Mouse (Mus musculus) myocyte (in vitro differentiated cells): ENCODE data around the gene Rpa1. TPM values are rescaled to one million over a fixed set of nuclear protein-coding genes. Genes with fewer than 3 reads are reported as not detected.

Experiments used
- H3K27me3 ChIP-seq: one replicate; pipeline ENCODE4 v1.6.1; 2011; ENCODE audit not compliant: control insufficient read depth, insufficient read depth, insufficient read length
- H3K36me3 ChIP-seq: one replicate; pipeline ENCODE4 v1.6.1; 2011; ENCODE audit not compliant: control insufficient read depth, insufficient read depth
- H3K4me2 ChIP-seq: one replicate; pipeline ENCODE4 v1.6.1; 2011; ENCODE audit warnings: low read depth, control low read depth
- H3K4me3 ChIP-seq: one replicate; pipeline ENCODE4 v1.5.1; 2011; ENCODE audit warnings: mild to moderate bottlenecking, control low read depth, moderate library complexity
- H3K79me2 ChIP-seq: one replicate; pipeline ENCODE4 v1.6.1; 2011; ENCODE audit not compliant: control insufficient read depth, insufficient read depth
- H3ac ChIP-seq: one replicate; pipeline ENCODE4 v1.6.1; 2011; ENCODE audit not compliant: control insufficient read depth, insufficient read length
- CEBPB ChIP-seq: IDR thresholded peaks from 2 replicates; pipeline ENCODE4 v1.6.1; 2011; ENCODE audit warnings: mild to moderate bottlenecking, moderate library complexity; ENCODE audit not compliant: poor library complexity, insufficient read depth, severe bottlenecking
- E2F4 ChIP-seq: IDR thresholded peaks from one replicate; pipeline ENCODE4 v1.6.1; 2011; ENCODE audit warnings: mild to moderate bottlenecking, control low read depth, moderate library complexity; ENCODE audit not compliant: insufficient read depth
- MAX ChIP-seq: IDR thresholded peaks from one replicate; pipeline ENCODE4 v1.6.1; 2011; ENCODE audit warnings: low read depth, mild to moderate bottlenecking, control low read depth
- MYOD1 ChIP-seq, 3 experiments: IDR thresholded peaks; one replicate each; pipeline ENCODE4 v1.6.1; 2011; ENCODE audit warnings: control low read depth in 2 of 3, low read depth in 2 of 3, mild to moderate bottlenecking in 2 of 3, moderate library complexity in 1 of 3; ENCODE audit not compliant: insufficient read length in 2 of 3, control insufficient read depth in 1 of 3
- MYOG ChIP-seq, 3 experiments: IDR thresholded peaks; one replicate each; pipeline ENCODE4 v1.6.1; 2011; ENCODE audit warnings: control low read depth in 2 of 3, low read depth in 2 of 3, mild to moderate bottlenecking in 2 of 3; ENCODE audit not compliant: insufficient read length in 2 of 3, control insufficient read depth in 1 of 3, insufficient read depth in 1 of 3
- POLR2A ChIP-seq: IDR thresholded peaks from one replicate; pipeline ENCODE4 v1.6.1; 2011; ENCODE audit warnings: low read depth, mild to moderate bottlenecking, control low read depth, moderate library complexity; ENCODE audit not compliant: insufficient read length
- POLR2AphosphoS2 ChIP-seq: IDR thresholded peaks from one replicate; pipeline ENCODE4 v1.6.1; 2011; ENCODE audit warnings: low read depth, control low read depth; ENCODE audit not compliant: insufficient read length
- REST ChIP-seq: IDR thresholded peaks from one replicate; pipeline ENCODE4 v1.6.1; 2011; ENCODE audit warnings: mild to moderate bottlenecking, control low read depth, moderate library complexity; ENCODE audit not compliant: insufficient read depth, insufficient read length
- SRF ChIP-seq: IDR thresholded peaks from one replicate; pipeline ENCODE4 v1.6.1; 2011; ENCODE audit warnings: low read depth; ENCODE audit not compliant: control insufficient read depth, insufficient read length
- TCF12 ChIP-seq: IDR thresholded peaks from one replicate; pipeline ENCODE4 v1.6.1; 2011; ENCODE audit warnings: mild to moderate bottlenecking, control low read depth; ENCODE audit not compliant: poor library complexity, insufficient read depth, severe bottlenecking
- TCF3 ChIP-seq: IDR thresholded peaks from one replicate; pipeline ENCODE4 v1.6.1; 2011; ENCODE audit warnings: low read depth, control low read depth; ENCODE audit not compliant: insufficient read length
- USF1 ChIP-seq: IDR thresholded peaks from one replicate; pipeline ENCODE4 v1.6.1; 2011; ENCODE audit warnings: low read depth, mild to moderate bottlenecking, control low read depth, moderate library complexity
- polyA plus RNA-seq: library from polyadenylated mRNA; unstranded; fragments of >200 nt; fragmentation: generic; extraction: Trizol; gene quantifications from one replicate; pipeline ENCODE4 v1.2.1, GENCODE M21; 2012; ENCODE audit warnings: missing spikeins

Gene Rpa1
- polyA plus RNA-seq, 1 experiment = 63.4 TPM

DNA sequence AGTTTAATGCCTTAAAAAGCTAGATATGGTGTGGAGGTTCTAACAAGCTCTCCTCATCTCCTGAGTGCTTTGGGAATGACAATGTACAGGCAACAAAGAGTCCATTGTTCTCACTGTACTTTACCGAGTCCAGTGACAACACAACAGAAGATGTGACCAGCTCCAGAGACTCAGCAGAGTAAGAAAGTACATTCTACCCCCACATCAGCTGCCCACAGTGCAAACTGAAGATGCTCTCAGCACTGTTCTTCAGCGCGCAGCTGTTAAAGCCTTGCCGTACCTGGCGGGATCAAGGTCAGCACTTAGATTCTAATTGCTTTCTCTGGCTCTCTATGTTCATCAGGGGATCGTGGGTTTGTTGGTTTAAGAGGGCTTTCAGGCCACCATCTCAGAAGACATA lies 36.4 kb downstream of the Rpa1 start:
- H3K79me2 ChIP-seq = no peaks in the 10 kb centered on the region
- H3ac ChIP-seq = no peak overlapping the region
- H3K27me3 ChIP-seq = no peaks in the 10 kb centered on the region
- no peak overlapping the region for H3K4me2 ChIP-seq
- peaks cover 27% of the 10 kb centered on the region for H3K36me3 ChIP-seq
- TF ChIP-seq E2F4 (no peak), REST (no peak), TCF12 (no peak), POLR2AphosphoS2 (no peak), SRF (no peak), USF1 (no peak), POLR2A (no peak), MYOG (IDR thresholded peaks at IDR 0.05; ENCODE audit: control insufficient read depth in 1 of 3, insufficient read depth in 1 of 3, insufficient read length in 2 of 3, low read depth in 2 of 3) (no peak), MAX (no peak), TCF3 (no peak), CEBPB (no peak), MYOD1 (IDR thresholded peaks at IDR 0.05; ENCODE audit: control insufficient read depth in 1 of 3, insufficient read length in 2 of 3, low read depth in 2 of 3) (no peak)
- no peak overlapping the region for H3K4me3 ChIP-seq

DNA sequence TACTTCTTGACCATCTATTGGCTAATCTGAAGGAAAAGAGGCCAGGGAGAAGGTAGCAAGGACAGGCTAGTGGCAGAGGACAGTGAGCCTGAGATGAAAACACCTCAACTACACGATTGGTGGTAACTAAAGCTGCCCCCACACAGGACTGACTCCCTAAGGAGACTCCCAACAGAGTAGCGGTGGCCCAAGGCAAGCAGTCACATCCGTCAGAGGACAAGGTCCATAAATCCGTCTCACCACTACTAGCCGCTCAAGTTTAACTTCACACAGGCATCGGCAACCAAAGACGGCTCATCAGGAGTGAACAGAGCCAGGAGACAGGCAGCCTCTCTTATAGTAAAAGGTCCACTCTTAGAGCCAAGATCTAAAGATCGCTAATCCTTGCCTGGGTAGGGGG lies 37.3 kb downstream of the Rpa1 start:
- no peaks in the 10 kb centered on the region for H3K27me3 ChIP-seq
- no peak overlapping the region for H3K4me3 ChIP-seq
- no peaks in the 10 kb centered on the region for H3K79me2 ChIP-seq
- H3ac ChIP-seq = no peak overlapping the region
- TF ChIP-seq REST (no peak), MYOD1 (IDR thresholded peaks at IDR 0.05; ENCODE audit: control insufficient read depth in 1 of 3, insufficient read length in 2 of 3, low read depth in 2 of 3) (no peak), TCF12 (no peak), USF1 (no peak), CEBPB (no peak), TCF3 (no peak), SRF (no peak), MYOG (IDR thresholded peaks at IDR 0.05; ENCODE audit: control insufficient read depth in 1 of 3, insufficient read depth in 1 of 3, insufficient read length in 2 of 3, low read depth in 2 of 3) (no peak), E2F4 (no peak), POLR2AphosphoS2 (no peak), POLR2A (no peak), MAX (no peak)
- H3K36me3 ChIP-seq = peaks cover 29% of the 10 kb centered on the region
- no peak overlapping the region for H3K4me2 ChIP-seq

DNA sequence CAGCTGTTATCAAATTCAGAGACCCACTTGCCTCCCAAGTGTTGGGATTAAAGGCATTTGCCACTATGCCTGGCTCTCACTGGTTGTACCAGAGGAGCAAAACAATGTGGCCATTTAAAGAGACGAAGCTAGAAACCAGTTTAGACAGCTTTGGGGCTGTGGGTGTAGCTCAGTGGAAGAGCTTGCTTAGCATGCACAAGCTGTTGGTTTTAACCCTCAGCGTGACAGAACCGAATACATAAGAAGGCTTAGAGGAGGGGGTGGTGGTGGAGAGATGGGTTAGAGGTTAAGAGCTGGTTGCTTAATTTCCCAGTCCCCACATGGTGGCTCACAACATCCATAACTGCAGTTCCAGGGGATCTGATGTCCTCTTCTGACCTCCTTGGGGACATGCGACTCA lies 39.5 kb downstream of the Rpa1 start:
- H3K79me2 ChIP-seq = no peaks in the 10 kb centered on the region
- no peak overlapping the region for H3K4me2 ChIP-seq
- H3K36me3 ChIP-seq = peaks cover 16% of the 10 kb centered on the region
- TF ChIP-seq TCF12 = no peak
- TF ChIP-seq MAX = no peak
- no peak for TF ChIP-seq SRF
- TF ChIP-seq CEBPB = no peak
- TF ChIP-seq USF1 = no peak
- no peak for TF ChIP-seq POLR2A
- TF ChIP-seq E2F4 = no peak
- no peak for TF ChIP-seq POLR2AphosphoS2
- no peak for TF ChIP-seq MYOD1 (IDR thresholded peaks at IDR 0.05; ENCODE audit: control insufficient read depth in 1 of 3, insufficient read length in 2 of 3, low read depth in 2 of 3)
- TF ChIP-seq MYOG (IDR thresholded peaks at IDR 0.05; ENCODE audit: control insufficient read depth in 1 of 3, insufficient read depth in 1 of 3, insufficient read length in 2 of 3, low read depth in 2 of 3) = no peak
- no peak for TF ChIP-seq REST
- no peak for TF ChIP-seq TCF3
- H3K27me3 ChIP-seq = no peaks in the 10 kb centered on the region
- H3K4me3 ChIP-seq = no peak overlapping the region
- H3ac ChIP-seq = no peak overlapping the region

DNA sequence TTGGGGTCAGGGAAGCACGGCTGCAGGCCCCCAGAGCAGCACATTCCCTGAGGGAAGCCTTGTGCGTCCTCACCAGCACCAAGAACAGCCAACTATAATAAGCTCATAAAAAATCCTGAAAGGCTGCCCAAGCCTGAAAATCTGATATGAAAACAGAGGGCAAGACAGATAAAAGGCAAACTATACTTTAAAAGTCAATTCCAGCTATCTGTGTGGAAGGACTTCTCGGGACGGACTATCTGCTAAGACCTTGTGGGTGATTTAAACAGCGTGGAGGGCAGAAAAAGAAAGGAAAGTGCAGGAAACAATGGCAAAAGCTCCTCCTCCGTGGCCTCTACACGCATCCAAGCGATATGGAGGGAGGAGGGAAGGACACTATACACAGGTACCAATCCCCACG lies 43.3 kb downstream of the Rpa1 start:
- TF ChIP-seq USF1 (no peak), REST (no peak), SRF (no peak), MYOG (IDR thresholded peaks at IDR 0.05; ENCODE audit: control insufficient read depth in 1 of 3, insufficient read depth in 1 of 3, insufficient read length in 2 of 3, low read depth in 2 of 3) (no peak), POLR2A (no peak), TCF3 (no peak), MYOD1 (IDR thresholded peaks at IDR 0.05; ENCODE audit: control insufficient read depth in 1 of 3, insufficient read length in 2 of 3, low read depth in 2 of 3) (no peak), TCF12 (no peak), E2F4 (no peak), POLR2AphosphoS2 (no peak), CEBPB (no peak), MAX (no peak)
- Histone ChIP-seq H3K4me2 (no peak overlapping the region), H3K4me3 (no peak overlapping the region), H3K27me3 (no peaks in the 10 kb centered on the region), H3K36me3 (peaks cover 14% of the 10 kb centered on the region), H3K79me2 (no peaks in the 10 kb centered on the region), H3ac (no peak overlapping the region)

DNA sequence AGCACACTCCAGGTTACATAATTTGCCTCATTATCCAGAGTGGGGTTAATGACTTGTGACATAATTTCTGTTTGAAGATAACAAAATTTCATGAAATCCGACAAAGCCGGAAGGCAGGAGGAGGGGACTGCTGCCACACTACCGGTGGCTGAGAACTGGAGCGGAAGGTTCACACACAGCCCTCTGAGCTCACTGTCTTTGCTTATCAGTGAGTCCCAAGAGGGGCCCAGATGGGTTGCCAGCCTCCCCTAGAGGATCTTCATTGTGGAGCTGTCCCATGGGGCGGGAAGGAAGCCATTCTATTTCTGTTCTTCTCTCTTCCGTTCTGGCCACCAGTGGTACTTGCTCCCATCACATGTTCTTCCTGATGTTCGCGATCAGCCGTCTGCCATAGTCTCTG lies 47.2 kb downstream of the Rpa1 start:
- Histone ChIP-seq H3K79me2 (no peaks in the 10 kb centered on the region), H3K4me3 (no peak overlapping the region), H3K27me3 (no peaks in the 10 kb centered on the region), H3K4me2 (no peak overlapping the region), H3K36me3 (peaks cover 9% of the 10 kb centered on the region), H3ac (no peak overlapping the region)
- TF ChIP-seq REST (no peak), SRF (no peak), CEBPB (no peak), E2F4 (no peak), MYOG (IDR thresholded peaks at IDR 0.05; ENCODE audit: control insufficient read depth in 1 of 3, insufficient read depth in 1 of 3, insufficient read length in 2 of 3, low read depth in 2 of 3) (no peak), MAX (no peak), USF1 (no peak), MYOD1 (IDR thresholded peaks at IDR 0.05; ENCODE audit: control insufficient read depth in 1 of 3, insufficient read length in 2 of 3, low read depth in 2 of 3) (no peak), POLR2A (no peak), POLR2AphosphoS2 (no peak), TCF3 (no peak), TCF12 (no peak)
